Mouse (Mus musculus): ENCODE measurements at regions not wholly inside any gene's neighbourhood (a gene's known extent, or its start where the extent isn't known, plus 50 kb on each side); places are given as distances from the start of the nearest gene placed in this dataset.

DNA sequence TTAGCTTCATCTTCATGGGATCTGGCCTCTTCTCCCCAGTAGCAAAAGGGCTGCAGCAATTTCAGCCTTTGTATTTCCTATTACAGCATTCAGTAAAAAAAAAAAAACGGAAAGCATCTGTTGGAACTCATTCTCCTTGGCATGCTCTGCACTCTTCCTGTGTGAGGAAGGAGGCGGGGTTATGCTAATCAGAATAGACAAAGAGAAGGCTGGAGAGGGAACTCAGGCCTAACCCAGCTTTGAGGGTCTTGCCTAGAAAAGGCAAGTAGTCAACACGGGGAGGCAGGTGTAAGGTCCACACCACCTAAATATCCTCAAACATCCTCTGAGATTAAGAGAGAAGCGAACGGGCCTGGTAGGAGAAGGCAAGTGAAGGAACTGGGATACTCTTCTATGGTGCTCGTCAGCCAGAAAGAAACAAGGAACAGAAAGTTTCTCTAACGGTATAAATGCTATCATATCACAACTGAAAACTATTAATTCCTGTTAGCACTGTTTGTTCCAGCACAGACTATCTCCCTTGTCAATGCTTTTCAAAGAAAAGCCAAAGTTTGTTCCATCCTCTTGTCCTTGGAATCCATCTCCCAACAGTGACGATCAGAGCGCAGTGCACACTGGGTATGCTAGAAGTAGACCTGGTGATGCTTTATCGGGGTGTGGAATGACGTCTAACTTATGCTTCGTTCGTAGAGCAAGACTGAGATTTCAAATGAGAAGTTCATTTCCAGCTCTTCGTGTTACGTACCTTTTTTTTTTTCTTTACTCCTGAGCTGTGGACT, 98.9 kb downstream of the Kctd12 start:
- DNase-seq (ENCODE audit: low read depth, low spot score), result peak; percentile 16

DNA sequence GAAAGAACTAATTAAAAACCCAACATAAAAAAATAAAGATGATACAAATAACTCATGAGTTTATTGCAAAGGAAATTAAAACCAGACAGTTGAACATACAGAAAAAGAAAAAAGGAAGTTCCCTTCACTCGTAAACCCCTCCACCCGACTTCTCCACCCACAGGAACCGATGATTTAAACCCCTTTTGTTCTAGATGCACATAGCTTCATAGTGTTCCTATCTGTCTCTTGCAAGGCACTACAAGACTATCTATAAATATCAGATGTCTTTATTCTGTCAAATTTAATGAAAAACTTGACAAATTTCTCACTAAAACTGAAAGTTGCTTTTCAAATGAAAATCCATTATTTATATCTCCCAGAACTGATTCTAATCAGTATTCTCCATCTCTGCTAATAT, 100.2 kb downstream of the Kctd12 start:
- DNase-seq (ENCODE audit: low read depth, low spot score), result no peak

DNA sequence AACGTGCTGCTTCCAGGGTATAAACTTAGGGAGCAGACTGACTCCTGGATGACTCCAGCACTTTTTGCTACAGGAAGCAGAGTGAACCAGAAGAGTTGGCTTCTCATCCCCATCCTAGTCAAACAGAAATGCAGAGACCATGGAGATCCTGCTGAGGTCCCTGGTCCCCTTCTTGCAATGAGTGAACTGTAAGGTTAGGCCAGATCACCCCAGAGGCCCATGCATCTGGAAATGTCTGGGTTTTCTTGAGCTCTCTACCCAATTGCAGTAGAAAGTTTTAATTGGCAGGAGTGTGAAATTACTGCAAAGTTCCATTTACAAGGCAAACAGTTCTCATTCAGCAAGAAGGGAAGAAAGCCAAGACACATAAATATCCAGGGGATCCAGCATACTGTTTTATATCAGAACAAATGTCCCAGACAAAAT, 101.8 kb downstream of the Kctd12 start:
- DNase-seq (ENCODE audit: low read depth, low spot score), result no peak

DNA sequence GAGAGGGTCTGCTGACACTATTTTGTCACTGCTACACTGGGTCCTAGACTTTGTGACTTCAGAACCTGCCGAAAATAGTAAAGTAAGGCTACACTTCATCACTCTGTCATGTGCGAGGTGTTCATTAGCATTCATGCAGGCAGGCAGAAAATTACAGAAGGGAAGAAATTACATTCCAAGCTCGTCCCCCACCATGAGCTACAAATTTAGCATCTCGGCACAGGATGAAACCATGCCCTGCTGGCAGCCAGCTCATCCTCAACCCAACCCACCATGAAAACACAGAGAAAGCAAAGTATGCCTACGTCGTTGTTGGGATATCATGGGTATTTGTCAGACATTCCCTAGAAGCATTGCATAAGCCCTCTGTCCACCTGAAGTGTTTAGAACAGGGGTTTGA, 103.9 kb downstream of the Kctd12 start:
- no peak for DNase-seq (ENCODE audit: low read depth, low spot score)

DNA sequence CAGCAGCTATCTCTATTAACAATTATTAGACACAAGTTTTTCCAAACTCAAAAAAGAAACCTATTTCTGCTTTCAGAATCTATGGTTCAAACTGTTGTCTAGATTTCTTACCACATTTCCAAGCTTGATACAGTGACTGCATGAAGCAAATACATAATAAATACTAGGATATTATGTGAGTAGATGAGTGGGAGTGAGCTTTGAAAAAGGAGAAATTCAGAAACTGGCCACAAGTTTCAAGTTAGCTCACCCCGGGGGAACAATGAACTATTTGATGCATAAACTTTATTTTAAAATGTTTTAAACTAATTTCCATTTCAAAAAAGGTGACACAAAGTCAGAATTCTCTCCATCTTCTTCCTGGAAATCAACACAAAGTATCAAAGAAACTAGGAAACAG, 114.3 kb downstream of the Kctd12 start:
- no peak for DNase-seq (ENCODE audit: low read depth, low spot score)

DNA sequence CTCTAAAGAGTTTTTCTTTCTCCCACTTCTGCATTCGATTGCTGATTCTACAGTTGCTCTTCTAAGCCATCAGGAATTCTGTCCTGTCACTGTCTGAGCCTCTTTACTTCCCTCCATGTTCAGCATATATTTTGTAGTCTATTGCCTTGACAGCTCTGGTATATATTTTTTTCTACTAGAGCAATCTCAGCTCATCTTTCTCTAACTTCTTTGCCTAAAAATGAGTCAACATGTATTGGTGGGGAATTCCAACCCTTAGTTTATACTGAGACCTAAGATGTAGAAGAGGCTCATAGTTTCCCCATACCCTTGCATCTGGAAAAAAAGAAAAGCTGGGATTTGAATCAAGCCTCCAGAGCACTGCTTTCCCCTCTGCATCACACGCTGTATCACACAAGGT, 114.7 kb downstream of the Kctd12 start:
- no peak for DNase-seq (ENCODE audit: low read depth, low spot score)

DNA sequence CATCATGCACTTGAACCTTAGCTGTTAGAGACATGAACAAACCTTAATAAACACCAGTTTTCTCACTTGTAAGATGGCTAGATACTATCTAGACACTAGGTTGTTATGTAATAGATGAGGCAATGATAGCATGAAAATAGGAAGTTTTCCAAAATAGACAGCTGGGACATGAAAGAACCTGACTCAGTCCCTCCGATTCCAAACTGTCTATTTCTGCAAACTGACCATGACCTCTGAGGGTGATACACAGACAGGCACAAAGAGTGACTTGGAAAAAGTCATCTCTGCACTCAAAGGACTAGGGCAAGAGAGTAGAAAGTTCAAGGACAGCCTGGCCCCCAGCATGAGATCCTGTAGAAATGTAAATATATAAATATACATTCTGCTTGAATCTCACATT, 115.9 kb downstream of the Kctd12 start:
- no peak for DNase-seq (ENCODE audit: low read depth, low spot score)

DNA sequence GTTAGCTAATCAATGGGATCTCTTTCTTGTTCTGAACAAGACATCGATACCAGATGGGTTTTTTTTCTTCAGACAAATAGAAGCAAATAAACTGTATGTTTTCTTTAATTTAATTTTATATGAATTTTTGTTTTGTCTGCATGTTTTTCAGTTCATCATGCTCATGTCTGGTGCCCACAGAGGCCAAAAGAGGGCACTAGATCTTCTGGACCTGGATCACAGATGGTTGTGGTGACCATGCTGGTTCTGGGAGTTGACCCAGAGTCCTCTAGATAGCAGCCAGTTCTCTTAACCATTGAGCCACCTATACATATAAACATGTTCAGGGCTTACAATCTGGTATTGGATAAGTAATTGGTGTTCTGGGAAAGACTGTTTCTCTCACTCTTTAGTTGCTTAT, 120.7 kb downstream of the Kctd12 start:
- no peak for DNase-seq (ENCODE audit: low read depth, low spot score)

DNA sequence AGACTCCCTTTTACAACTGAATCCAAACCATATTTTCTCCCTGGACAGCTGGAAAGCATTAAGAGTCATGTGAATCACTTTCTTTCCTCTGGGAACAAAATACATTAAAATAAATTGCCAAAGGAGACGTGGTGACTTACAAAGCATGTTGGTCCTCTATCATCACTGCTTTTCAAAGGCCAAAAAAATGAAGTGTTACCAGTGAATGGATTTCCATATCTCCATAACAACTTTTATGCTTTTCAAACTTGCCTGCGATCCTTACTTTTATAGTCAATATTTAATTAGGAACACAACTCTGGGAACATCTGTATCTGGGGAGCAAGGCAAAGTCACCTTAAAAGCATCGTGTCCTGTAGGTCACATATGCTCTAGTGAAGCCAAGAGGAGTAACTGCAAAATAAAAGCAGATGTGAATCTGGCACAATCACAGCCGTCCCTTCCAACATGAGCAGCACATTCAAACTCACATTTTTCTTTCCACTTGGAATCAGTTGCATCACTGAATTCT, 123.0 kb downstream of the Kctd12 start:
- DNase-seq (ENCODE audit: low read depth, low spot score), result no peak

DNA sequence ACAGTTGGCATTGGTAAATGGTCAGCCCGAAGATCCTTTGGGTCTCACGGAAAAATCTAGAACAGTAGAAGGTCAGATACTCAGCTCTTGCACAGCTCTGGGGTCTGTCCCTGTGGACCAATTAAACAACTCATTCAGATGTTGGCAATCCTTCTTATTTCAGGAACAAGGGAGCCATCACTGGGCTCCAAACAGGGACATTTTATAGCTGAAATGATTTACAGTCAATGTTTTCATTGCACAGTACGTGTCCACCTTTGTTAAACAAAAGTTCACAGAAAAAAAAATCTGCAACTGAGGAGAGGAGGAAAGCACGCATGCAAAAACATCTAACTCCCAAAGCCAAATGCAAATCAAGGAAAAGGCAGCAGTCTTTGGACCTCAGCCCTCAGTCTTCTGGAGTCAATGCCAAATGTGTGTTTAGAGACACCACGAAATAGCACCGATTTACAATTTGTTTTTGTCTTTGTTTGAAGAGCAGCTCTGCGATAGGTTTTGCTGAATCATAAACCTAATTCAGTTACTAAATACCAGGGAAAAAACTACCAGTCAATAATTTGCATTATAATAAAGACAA, 127.1 kb downstream of the Kctd12 start:
- peak; percentile 17 for DNase-seq (ENCODE audit: low read depth, low spot score)

DNA sequence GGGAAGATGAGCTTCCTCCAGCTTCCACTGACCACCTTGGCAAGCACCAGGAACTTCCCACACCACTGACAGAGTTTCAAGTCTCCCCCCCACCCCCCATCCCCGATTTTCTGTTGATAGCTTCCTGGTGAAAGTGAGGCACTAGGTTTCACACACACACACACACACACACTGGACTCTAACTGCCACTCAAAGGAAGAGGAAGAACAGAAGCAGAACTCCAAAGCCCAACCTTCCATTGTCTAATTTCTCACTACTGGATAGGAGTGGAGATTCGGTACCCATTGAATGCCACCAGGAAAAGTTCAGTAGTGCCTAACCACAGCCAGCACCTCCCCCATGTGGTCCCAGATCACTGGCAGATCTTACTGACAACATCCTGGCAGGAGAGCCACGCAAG, 138.7 kb downstream of the Kctd12 start:
- DNase-seq (ENCODE audit: low read depth, low spot score), result no peak

DNA sequence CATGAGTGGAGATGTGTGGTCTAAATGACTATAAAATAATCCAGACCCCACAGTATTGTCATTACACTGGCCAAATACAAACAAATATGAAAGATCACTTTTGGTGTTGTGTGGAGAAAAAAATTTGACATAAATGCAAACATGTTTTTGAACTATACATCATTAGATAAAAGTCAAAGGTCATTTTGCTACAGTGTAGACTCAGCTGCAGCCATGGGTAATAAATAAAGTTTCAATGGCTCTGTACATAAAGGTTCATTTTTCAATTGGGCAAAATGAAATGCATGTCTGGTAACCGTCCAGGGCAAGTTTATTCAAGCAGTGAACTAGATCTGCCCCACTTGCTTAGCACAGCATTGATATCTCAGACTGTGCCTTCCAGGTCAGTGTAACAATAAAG, 144.8 kb downstream of the Kctd12 start:
- DNase-seq (ENCODE audit: low read depth, low spot score), result no peak

DNA sequence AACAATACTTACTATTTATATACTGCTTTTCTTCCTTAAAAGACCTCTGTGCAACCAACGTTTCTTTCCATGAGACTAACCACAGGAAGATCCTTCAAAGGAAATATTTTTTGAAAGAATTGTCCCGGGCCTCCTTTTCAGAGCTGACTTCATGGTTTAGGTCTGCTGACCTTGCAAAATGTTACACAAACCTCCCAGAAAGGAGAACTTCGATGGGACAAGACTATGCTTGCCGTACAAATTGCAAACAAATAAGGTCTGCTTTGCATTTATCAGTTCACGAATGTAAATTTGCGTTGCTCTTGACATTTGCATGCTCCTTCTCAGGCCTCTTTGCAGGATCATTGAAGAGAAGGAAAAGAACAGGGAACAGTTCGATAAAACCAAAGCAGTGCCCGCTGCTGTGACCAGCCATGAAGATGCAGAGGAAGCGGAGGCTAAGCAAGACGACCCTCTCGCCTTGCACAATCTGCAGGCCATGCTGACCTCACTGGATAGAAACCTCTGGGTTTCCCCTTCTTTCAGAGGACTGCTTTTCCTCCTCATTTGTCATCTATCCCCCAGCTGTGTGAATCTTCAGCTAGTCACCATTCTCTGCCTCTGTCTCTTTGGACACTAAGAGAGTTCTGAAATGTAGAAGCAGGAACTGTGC, 147.2 kb downstream of the Kctd12 start:
- DNase-seq (ENCODE audit: low read depth, low spot score), result no peak

DNA sequence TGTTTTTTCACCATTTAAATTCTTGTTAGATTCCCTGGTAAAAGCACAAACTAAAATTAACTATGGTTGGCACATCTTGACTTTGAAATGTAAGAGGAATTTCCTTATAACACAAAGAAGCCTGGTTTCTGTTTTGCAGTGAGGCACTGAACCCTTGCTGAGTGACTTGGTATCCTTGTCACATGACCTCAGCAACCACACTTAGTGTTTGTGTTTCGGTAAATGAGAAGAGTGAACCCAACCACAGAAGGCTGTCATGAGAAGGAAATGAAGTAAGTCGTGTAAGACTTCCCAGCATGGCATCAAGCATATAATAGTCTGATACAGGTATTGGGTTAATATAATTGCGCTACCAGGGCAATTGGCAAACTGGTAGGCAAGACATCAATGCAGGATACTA, 154.0 kb downstream of the Kctd12 start:
- no peak for DNase-seq (ENCODE audit: low read depth, low spot score)

DNA sequence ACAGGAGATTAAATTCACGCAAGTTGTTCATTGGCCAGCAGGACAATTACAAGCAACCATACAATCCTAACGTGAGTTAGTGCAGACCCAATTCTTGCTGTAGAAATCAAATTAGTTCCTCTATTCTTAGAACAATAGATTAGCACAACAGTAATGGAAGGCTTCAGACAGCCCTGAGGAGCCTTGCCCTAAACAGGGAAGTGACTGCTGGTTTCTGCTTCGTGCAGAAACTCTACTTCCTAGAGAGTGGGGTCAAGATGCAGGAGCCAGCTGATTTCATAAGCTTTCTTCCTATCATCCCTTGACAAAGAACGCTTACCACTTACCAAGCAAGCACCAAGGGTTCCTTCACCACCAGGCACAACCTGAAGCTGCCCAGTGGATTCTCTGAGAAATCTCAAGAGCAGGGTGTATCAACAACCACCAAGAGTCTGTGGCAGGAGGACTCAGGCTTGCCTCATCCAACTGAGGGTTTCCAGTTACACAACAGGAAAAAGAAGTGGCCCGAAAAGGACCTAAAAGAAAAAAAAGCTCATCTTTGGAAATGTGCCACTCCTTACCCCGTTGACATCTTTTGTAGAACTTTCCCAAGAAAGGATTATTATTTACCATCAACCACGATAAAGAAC, 154.6 kb downstream of the Kctd12 start:
- no peak for DNase-seq (ENCODE audit: low read depth, low spot score)

DNA sequence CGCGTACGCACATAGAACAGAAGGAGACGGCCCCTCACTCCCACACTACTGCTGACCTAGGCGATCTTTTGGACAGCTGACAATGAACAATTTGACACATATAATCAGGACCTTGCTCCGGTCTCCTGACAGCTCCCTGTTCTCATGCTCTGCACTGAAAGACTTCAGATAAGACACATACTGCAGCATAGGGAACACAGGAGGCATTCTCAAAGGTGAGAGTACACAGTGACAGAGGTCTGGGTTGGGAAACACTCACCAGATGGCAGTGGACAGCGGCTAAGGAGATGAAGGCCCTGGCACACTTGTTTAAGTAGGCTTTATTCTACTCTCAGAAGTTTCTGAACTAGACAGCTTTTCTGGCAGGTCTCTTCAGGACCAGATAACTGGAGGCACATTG, 156.9 kb downstream of the Kctd12 start:
- no peak for DNase-seq (ENCODE audit: low read depth, low spot score)

DNA sequence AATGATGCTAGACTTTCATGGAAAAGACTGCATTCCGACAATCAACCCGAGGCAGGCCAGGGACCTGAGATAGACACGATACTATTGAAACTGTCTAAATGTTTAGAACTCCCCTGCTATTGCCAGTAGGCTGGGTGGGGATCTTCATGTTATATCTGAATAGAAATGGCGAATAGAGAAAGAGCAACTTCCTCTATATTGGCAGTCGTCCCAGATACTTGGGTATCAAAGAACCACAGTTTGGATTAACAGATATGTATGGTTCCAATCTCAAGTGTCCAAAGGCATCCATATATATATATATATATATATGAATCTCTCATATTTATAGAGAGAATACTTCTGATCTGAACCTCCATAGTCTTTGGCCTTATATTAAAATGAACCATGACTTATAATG, 161.8 kb downstream of the Kctd12 start:
- DNase-seq (ENCODE audit: low read depth, low spot score), result no peak

DNA sequence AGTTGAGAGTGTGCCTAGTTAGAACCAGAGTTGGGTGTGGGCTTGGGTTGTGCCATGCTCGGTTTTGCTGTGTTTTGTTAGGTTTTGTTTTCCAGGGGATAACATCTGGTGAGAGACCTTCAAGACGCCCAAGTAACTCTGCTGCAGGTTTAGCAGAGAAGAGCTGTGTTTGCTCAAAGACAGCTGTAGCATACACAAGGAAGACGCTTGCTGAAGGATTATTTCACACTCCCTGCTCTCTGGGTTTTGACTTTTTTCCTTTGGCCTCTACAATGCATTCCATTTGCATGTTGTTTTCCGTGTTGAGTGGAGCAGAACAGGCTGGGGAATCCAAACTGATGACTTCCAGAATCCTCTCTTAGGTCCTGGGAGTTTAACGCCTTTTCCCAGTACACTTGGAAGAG, 170.8 kb downstream of the Kctd12 start:
- DNase-seq (ENCODE audit: low read depth, low spot score), result no peak

DNA sequence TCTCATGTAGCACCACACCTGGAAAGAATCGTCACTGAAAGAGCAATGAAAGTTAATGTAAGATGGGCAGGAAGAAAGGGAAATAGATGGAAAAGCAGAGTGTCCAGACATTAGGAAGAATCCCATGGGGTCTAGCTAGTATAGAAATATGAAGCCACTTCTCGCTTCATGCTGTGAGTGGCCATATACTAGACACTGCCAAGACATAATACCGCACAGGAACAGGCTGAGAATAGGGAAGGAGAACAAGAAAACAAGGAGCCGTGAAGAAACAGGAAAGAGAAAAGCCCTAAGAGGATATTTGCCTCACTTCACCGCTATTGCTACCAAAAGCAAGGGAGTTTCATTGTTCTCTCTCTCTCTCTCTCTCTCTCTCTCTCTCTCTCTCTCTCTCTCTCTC, 171.4 kb downstream of the Kctd12 start:
- no peak for DNase-seq (ENCODE audit: low read depth, low spot score)

DNA sequence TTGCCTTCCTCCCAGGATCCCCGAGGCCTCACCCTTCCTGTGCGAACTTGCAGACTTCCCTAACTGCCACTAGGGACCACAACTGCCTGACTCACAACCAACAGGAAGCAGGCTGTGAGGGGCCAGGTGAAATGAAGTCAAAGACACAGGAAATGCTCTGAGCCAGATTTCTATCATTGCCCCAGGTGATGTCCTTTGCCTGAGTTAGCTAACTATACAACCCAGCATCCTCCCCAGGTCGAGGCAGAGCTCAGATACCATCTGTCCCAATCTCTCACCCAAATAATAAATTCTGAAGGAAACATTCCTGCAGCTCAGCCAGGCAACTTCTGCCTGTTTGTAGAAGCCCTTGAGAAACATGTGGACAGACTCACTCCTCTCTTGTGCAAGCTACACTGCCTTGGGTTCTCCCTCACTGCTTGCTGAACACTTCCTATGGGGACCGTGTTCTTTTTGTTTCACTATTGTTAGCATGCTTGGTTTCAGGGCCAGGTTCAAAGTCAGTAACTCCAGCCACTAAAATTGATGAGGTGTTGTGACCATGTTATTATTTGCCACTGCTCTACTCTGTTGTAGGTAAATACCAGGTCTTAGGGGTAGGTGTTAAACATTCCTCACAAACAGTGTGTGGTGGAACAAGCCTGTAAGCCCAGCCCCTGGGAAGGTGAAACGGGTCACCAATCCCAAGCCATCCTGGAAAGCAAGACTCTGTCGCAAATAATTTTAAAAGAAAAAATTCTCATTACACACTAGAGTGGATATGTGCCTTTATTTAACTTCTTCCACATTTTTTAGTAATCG, 172.1 kb downstream of the Kctd12 start:
- no peak for DNase-seq (ENCODE audit: low read depth, low spot score)
